Mouse (Mus musculus) cortical plate, adult 2 months (tissue): Measurements from ENCODE around the gene Senp6.

ENCODE experiments used
- CTCF ChIP-seq: fragments of 200-500 bp; IDR thresholded peaks from 2 replicates; pipeline ENCODE4 v1.5.1; 2011; ENCODE audit warnings: mild to moderate bottlenecking, control low read depth, low read length; ENCODE audit not compliant: insufficient read depth; ENCODE audit errors: extremely low read depth
- POLR2A ChIP-seq: fragments of 200-500 bp; IDR thresholded peaks from 2 replicates; pipeline ENCODE4 v1.6.1; 2011; ENCODE audit warnings: mild to moderate bottlenecking, low read length, control low read depth; ENCODE audit not compliant: insufficient read depth; ENCODE audit errors: extremely low read depth

DNA sequence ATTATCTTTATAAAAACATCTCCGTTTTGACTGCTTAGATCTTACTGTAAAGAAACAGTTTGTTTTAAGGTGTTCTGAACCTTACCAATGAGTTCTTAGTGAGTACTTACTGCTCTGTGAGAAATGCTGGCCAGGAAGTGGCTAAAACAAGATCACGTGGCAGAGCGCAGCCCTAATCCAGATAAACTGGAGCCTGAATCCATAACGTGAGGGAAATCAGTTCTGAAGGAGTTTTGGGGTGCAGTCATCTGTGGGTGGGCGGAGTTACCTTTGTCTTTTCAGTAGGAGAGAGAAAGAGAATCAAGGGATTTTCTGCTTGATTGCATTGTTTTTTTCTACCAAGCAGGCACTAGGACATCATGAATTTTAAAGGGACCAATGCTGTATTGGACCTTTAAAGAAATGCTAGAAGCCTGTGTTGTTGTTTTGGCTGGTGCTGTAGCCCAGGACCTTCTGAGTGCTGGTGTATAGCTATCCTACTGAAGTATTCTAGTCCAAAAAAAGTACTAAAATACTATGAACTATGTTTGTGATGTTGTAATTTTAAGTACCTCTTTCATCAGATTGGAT, 121.7 kb downstream of the Senp6 start:
- no peak for TF ChIP-seq CTCF
- no peak for TF ChIP-seq POLR2A
